Mouse (Mus musculus) testis, postnatal 10 days (tissue): ENCODE measurements at regions not wholly inside any gene's neighbourhood (a gene's known extent, or its start where the extent isn't known, plus 50 kb on each side); places are given as distances from the start of the nearest gene placed in this dataset.

ENCODE experiments used
- DNase-seq: peaks from one replicate; pipeline ENCODE4 v3.0.0; 2021; ENCODE audit warnings: low spot score

DNA sequence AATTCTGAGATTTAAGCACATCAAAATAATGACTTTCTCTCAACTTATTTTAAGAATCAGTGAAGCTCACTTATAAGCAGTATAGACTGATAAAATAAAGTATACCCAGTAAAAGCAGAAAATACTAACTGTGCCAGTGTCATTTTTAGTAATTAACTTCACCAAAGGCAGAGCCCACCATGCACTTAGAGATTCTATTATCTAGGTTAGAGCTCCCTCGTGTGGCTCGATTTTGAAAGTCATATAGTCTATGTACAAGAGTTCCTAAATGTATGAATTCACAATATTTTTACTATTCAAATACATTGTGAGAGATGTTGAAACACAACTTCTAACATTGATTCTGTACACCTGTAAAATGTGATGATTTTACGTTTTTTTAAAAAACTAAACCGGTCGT lies 589.3 kb downstream of the Kcnj3 start:
- peak; percentile 43 for DNase-seq

DNA sequence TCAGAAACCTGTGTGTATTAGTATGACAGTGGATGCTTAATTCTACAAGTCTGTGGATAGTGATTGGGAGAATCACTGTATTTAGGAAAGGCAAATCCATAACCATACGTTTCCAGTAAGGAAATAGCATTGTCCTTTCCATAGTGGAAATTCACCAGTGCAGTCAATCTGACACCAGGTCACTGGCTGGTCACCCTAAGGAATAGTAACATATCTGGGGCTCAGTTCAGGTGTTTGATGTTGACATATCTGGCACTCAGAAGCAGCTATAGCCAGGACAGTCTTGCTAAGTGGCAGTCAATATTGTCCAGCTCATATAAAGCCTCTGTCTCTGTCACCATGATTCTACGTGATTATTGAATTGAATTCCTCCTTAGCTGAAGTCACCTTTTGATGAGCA lies 593.2 kb downstream of the Kcnj3 start:
- DNase-seq = no peak
